Mouse (Mus musculus): ENCODE results near the gene Smpd1.

The Smpd1 gene

GRCm38 (mm10) chr7:105563367-105563766 lies 9.2 kb downstream of the Smpd1 start:
- no peak for DNase-seq

DNA sequence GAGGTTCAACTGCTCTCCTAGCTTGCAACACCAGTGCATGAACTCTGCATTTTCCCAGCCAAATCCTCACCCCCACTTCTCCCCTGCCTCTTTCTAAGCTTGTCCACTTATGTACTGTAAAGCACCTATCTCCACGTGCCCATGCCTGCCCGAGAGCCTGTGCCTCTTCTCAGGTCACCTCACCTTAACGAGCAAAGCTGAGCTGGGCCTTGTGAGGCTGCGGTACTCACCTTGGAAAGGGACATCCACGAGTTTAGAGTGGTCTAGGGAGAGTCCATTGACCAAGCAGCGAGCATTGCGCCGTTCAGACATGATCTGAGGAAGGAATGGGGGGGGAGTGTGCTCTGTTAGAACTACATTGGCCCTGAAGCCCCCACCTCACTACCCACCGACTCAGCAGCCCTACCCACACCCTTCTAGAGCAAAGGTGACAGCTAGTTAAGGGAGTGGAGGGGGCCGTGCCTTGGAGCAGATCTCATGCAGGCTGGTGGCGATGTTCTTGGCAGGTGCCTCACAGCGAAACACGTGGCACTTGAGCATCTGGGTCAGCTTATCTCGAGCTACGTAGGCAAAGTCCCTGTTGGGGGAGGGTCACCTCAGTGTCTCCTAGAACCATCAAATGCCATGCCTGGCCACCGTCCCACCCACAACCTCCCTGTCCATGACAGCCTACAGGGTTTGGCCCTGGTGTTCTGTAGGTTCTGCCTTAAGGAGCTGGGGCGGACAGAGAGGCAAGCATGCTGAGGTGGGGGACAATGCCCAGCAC lies 11.1 kb downstream of the Smpd1 start:
- DNase-seq = no peak

DNA sequence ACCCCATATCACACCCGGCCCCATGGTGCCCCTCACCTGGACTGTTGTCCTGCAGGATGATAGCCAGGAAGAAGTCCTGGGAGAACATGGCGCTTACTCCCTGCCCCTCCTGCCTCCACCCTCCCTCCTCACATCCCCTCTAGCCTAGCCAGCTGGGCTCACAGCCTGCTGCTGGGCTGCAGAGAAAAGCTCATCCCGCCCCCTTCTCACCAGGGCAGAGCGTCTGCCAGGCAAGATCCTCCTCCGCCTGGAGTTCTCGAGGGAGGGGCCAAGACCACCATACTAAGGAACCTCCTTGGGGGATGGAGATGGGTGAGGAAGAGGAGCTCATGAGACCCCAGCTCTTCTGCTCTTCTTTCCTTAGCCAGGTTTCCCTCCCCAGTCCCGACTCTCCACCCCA lies 14.4 kb downstream of the Smpd1 start:
- DNase-seq = peak; percentile 70

DNA sequence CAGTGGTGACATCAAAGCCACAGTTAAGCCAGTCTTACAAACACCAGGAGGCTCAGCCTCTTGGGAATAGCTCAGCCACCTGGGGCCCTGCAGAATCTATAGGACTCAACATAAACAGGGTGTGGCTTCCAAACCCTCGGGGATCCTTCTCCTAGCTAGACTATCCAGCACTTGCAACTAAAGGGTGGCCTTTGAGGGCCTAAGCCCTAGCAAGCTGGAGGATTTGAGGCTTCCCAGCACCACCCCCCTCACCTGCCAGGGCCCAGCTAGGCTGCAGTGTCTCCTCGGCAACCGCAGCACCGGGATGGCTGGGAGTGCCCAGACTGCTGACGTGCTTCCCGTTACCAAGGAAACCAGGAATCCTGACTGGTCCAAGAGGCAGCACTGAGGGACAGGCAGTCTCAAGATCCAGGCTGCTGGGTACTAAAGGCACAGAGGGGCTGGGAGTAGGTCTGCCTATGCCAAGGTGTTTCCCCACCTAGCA lies 14.9 kb downstream of the Smpd1 start:
- DNase-seq = peak; percentile 77

DNA sequence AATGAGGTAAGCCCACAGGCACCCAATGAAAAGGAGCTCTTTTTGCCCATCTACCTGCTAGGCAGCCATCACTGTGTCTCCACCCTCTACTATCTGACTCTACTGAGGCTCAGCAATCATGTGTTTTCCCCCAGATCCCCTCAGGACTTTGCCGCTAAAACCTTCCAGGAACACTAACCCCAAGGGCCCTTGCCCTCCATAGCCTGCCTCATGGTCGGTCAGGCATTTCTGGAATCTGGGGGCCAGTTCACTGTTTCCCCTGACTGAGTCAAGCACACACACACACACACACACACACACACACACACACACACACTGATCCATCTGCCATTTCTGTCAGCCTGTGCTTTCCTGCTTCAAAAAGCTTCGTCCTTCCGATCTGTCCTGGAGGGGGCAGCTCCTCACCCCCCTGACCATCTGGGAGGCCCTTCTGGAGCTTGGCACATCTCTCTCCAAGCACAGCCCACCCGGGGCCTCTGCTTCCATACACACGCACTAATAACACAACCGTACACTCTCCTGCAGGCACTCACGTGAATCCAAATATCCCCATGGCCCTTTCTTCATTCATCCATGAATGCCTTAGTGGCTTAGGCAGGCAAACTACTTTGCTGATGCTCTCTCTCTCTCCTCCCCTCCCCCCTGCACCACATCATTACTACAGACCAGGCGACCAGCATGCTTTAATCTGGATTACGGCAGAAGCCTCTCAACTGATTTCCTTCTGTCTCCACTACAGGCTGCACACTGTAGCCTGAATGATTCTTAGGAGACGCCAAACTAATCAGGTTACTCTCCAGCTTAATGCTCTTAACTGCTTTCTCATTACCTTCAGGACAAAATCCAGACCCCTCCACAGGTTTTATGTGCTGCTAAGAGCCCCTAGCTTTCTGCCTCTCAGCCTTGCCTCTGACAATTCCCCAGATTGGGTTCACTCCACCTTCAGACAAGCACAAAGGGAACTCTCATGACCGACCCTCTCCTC lies 15.6 kb downstream of the Smpd1 start:
- DNase-seq = no peak

DNA sequence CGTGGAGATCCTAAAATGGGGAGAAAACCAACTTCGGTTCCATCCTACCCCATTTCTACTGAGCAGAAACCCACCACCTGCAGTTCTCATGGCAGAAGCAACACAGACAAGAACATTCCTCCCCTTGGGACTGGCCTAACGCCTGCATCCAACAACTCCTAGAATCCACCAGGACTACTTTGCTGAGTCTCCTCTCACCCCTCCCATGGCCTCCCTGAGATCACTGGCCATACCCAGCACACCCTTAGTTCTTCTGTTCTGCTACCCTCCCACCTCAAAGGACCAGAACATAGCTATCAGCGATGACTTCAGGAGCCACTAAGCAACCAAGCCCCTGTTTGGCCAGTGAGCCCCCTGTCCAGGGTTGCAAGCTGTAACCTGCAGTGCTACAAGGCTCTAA lies 16.6 kb downstream of the Smpd1 start:
- DNase-seq = no peak

DNA sequence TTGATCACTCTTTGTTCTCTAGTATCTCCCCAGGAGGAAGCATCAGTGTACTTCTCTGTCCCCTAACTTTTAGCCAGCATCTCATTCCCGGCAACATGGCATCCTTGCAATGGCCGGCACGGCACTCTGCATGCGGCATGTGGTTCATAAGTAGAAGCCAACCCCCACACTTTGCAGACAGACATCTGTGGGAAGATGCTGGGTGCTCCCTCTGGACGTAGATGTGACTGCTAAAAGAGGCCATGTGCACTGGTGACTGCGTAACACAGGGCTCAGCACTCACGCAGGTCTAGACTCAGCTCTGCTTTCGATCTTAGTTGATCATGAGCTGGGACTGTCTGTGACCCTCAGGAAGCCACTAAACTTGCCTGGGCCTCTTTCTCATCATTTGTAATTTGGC lies 18.8 kb downstream of the Smpd1 start:
- DNase-seq = no peak

GRCm38 (mm10) chr7:105574537-105574936 lies 20.4 kb downstream of the Smpd1 start:
- no peak for DNase-seq

GRCm38 (mm10) chr7:105576166-105576748 lies 22.1 kb downstream of the Smpd1 start:
- no peak for DNase-seq

DNA sequence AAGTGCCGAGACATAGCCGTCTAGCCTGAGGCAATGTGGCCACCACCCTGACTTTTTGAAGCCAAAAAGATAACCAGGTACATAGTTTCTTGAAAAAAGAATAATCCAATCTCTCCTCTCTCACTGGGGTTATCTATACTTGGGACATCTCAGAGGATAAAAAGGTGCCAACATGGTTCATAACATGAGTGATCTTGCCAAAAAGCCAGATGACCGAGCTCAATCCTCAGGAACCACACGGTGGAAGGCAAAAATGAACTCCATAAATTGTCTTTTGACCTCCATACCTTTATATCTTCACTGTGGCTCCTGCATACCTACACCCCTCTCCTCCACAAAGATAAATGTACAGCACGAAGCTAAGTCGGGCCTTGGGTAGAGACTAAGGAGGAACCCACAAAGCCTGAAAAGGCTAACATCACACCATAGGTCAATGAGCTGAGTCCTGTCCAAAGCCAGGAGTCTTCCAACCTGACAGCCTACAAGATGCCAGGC lies 23.3 kb downstream of the Smpd1 start:
- no peak for DNase-seq

DNA sequence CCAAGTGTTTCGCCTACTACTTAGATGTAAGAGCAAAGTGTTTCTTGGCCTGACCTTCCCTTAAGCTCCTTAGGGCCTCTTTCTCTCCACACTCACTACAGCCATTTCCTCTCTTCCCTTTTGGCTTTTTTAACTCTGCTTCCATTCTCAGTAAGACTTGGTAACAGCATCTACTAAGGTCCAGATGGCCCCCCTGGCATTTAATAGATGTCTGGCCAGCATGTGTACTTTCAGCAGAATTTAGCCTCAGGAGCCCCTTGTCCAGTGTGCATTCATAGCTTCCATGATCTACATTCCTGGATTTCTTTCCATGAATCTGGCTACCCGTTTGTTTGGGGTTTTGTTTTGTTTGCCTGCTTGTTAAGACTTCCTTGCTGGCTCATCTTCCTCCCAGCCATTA lies 24.3 kb downstream of the Smpd1 start:
- no peak for DNase-seq

GRCm38 (mm10) chr7:105580627-105581089 lies 26.5 kb downstream of the Smpd1 start:
- DNase-seq = peak; percentile 42

DNA sequence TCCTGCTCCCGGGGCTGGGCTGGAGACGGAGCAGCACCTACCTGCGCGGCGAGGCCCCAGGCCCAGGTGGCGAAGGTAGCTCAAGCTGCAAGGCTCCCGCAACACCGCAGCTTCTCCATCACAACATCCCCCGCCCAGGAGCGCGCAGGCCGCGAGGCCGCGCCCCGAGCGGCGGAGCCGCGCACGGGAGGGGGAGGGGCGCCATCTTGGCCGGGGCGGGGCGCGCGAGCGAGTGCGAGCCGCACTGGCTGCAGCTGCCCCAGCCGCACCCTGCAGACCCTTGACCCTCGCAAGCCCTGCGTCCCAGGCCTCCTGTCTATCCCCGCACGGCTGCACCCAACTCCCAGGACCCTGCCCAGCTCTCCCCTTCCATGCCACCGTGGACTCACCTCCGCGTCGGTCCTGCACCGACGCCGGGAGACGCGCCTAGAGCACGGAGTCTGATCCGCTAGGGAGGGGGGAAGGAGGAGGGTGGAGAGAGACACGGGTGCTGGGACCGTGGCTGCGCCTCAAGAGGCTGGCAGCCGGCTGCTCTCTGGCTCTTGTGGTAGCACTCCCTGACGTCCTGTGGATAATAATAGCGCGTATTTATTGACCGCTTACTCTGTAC lies 27.0 kb downstream of the Smpd1 start, which contains the start of gene Apbb1:
TSS of gene Apbb1 (minus strand) at position 560 of the 610 bp plus-strand sequence.
- peak; percentile 81 for DNase-seq

DNA sequence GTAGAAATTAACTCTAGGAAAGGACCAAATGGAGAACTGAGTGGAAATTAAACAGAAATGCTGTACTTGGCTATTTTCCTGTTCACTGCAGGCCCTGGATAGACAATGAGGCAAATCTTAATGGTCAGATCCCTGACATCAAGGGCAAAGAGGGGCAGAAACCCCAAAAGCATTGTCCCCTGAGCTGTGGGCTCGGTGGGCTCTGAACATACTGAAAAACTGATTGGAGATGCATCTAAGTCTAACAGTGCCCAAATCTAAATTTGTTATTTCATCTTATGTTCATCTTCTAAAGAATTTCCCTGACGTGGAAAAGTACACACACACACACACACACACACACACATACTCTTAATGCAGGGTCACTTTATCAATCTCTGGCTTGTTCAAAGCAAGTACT lies 27.8 kb downstream of the Smpd1 start:
- no peak for DNase-seq

- DNase-seq = no peak
Observed at GRCm38 (mm10) chr7:105588325-105588912, 34.3 kb downstream of the Smpd1 start.

GRCm38 (mm10) chr7:105590097-105590496 lies 35.9 kb downstream of the Smpd1 start:
- DNase-seq = no peak

DNA sequence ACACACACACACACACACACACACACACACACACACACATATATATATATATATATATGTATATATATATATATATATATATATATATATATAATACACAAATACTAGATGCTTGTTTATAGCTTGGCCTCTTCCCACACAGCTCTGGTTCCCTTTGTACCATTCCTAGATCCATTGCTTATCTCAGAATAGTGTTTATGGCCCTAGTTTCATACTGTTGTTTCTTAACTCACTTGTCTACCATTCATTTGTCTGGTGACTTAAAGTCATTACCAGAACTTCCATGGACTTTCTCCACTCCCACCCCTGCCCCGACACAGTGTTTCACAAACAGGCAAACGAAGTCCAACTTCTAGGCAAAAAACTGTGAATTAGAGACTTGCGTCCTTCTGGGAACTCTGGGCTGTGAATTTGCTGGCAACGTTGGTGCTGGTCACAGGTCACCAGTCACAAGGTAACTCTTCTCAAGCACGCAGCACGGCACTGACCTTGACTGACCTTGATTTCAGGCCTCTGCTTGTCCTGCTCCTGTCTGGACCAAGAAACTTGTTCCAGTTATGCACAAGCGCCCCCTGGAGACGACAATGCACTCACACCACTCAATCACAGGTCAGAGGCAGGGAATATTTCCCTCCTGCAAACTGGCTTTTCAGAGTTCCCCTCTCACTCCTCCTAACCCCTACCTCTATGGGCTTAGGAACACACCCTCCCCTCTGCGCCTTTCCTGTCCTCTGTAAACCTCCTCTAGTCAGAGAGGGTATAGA lies 48.9 kb downstream of the Smpd1 start:
- peak; percentile 71 for DNase-seq

All from right cerebral cortex, postnatal 14 days (tissue).